Mouse (Mus musculus): ENCODE results near the gene Lrp5. TPM values are rescaled to one million over a fixed set of nuclear protein-coding genes. Genes with fewer than 3 reads are reported as not detected.

Lrp5 gene
- polyA plus RNA-seq, 1 experiment: 87.8 TPM

- Histone ChIP-seq H3K4me3 (replicated peaks; ENCODE audit: extremely low read depth, low read depth, low read length) (no peak overlapping the region), H3K4me1 (ENCODE audit: control insufficient read depth, insufficient read depth, low read length) (no peaks in the 10 kb centered on the region)
- WGBS: 96% methylated on average over 9 of the region's 9 CpGs
- DNase-seq: no peak
- no peak for TF ChIP-seq POLR2A (IDR thresholded peaks at IDR 0.05; ENCODE audit: borderline replicate concordance, extremely low read depth, low read depth, low read length)
- no peak for TF ChIP-seq CTCF (IDR thresholded peaks at IDR 0.05; ENCODE audit: insufficient read depth, low read length)
Measured at GRCm38 (mm10) chr19:3586026-3586425, 100.3 kb downstream of the Lrp5 start.

- no peak for TF ChIP-seq POLR2A (IDR thresholded peaks at IDR 0.05; ENCODE audit: borderline replicate concordance, extremely low read depth, low read depth, low read length)
- peak; percentile 70 for TF ChIP-seq CTCF (IDR thresholded peaks at IDR 0.05; ENCODE audit: insufficient read depth, low read length)
- no peak overlapping the region for H3K4me3 ChIP-seq (replicated peaks; ENCODE audit: extremely low read depth, low read depth, low read length)
- WGBS: 13% methylated on average over 7 of the region's 7 CpGs
- peaks cover 8% of the 10 kb centered on the region; the same call in 1 of the 2 replicates for H3K4me1 ChIP-seq (ENCODE audit: control insufficient read depth, insufficient read depth, low read length)
- peak; percentile 55 for DNase-seq
Measured at GRCm38 (mm10) chr19:3581326-3581725, 105.0 kb downstream of the Lrp5 start.

DNA sequence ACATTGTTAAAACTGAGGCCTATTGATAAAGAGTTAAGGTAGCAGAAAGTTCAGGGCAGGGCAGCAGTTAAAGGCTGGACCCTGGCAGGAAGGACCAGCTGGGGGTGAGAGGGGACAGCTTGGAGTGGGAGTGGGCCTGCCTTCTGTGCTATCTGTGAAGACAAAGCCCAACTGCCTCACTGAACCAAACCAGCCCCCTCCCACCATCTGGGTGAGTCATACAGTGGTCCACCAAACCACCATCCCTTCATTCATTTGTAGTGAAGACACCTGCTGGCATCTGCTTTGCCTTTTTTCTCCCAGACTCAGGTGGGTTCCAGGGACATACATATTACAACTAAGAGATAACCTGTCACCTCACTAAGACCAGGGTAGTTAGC lies 108.5 kb downstream of the Lrp5 start:
- TF ChIP-seq CTCF (IDR thresholded peaks at IDR 0.05; ENCODE audit: insufficient read depth, low read length) (no peak), POLR2A (IDR thresholded peaks at IDR 0.05; ENCODE audit: borderline replicate concordance, extremely low read depth, low read depth, low read length) (no peak)
- DNase-seq: no peak
- Histone ChIP-seq H3K4me3 (replicated peaks; ENCODE audit: extremely low read depth, low read depth, low read length) (no peak overlapping the region), H3K4me1 (ENCODE audit: control insufficient read depth, insufficient read depth, low read length) (peaks cover 18% of the 10 kb centered on the region)

DNA sequence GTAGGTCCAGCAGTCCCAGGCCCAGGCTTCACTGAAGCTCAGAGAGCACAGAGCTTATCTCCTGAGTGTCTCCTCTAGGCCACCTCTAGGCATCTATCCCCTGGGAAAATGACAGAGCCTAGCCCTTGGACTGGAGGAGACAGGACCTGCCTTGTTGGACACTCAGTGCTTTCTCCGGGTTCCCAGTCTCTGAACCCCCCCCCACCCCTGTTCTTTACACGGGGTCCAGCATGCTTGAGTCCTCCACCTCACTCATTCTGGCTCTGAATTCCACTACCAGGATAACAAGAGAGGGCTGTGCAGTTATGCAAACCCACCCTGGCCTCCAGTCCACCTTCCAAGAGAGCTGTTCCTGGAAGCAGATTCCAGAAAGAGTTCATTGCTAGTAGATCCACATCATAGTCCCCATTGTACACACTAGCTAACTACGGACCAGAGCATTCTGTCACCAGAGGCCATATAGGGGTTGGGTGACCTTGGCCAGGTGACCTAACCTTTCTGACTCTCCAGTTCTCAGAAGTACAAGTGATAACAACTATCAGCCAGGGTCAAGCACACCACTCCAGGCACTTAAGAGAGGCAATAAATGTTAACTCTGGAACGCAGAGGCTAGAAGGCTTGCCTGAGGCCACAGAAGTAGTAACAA lies 109.0 kb downstream of the Lrp5 start:
- TF ChIP-seq CTCF (IDR thresholded peaks at IDR 0.05; ENCODE audit: insufficient read depth, low read length) (no peak), POLR2A (IDR thresholded peaks at IDR 0.05; ENCODE audit: borderline replicate concordance, extremely low read depth, low read depth, low read length) (no peak)
- peaks cover 21% of the 10 kb centered on the region for H3K4me1 ChIP-seq (ENCODE audit: control insufficient read depth, insufficient read depth, low read length)
- no peak overlapping the region for H3K4me3 ChIP-seq (replicated peaks; ENCODE audit: extremely low read depth, low read depth, low read length)
- WGBS: 78% methylated on average over 4 of the region's 4 CpGs
- DNase-seq: peak; percentile 27

GRCm38 (mm10) chr19:3576451-3577264 lies 109.7 kb downstream of the Lrp5 start:
- 71% methylated on average over 5 of the region's 5 CpGs for WGBS
- no peak for DNase-seq
- no peak for TF ChIP-seq POLR2A (IDR thresholded peaks at IDR 0.05; ENCODE audit: borderline replicate concordance, extremely low read depth, low read depth, low read length)
- TF ChIP-seq CTCF (IDR thresholded peaks at IDR 0.05; ENCODE audit: insufficient read depth, low read length): no peak
- peaks cover 21% of the 10 kb centered on the region for H3K4me1 ChIP-seq (ENCODE audit: control insufficient read depth, insufficient read depth, low read length)
- H3K4me3 ChIP-seq (replicated peaks; ENCODE audit: extremely low read depth, low read depth, low read length): peak overlapping the region; percentile 22

GRCm38 (mm10) chr19:3575632-3576384 lies 110.6 kb downstream of the Lrp5 start, which contains the start of gene Ppp6r3:
Gene Ppp6r3, minus strand, starts transcription at chr19:3575749.
- TF ChIP-seq CTCF (IDR thresholded peaks at IDR 0.05; ENCODE audit: insufficient read depth, low read length) (no peak), POLR2A (IDR thresholded peaks at IDR 0.05; ENCODE audit: borderline replicate concordance, extremely low read depth, low read depth, low read length) (peak; percentile 94)
- H3K4me1 ChIP-seq (ENCODE audit: control insufficient read depth, insufficient read depth, low read length): peaks cover 21% of the 10 kb centered on the region
- WGBS: under 1% methylated on average over 51 of the region's 51 CpGs
- DNase-seq: peak; percentile 96
- H3K4me3 ChIP-seq (replicated peaks; ENCODE audit: extremely low read depth, low read depth, low read length): peak within 1 kb of the TSS; percentile 93

- no peak for DNase-seq
- Histone ChIP-seq H3K4me1 (ENCODE audit: control insufficient read depth, insufficient read depth, low read length) (peaks cover 21% of the 10 kb centered on the region), H3K4me3 (replicated peaks; ENCODE audit: extremely low read depth, low read depth, low read length) (peak overlapping the region; percentile 93)
- TF ChIP-seq CTCF (IDR thresholded peaks at IDR 0.05; ENCODE audit: insufficient read depth, low read length) (no peak), POLR2A (IDR thresholded peaks at IDR 0.05; ENCODE audit: borderline replicate concordance, extremely low read depth, low read depth, low read length) (no peak)
- WGBS: under 1% methylated on average over 35 of the region's 50 CpGs
Measured at GRCm38 (mm10) chr19:3575276-3575631, 111.1 kb downstream of the Lrp5 start.

DNA sequence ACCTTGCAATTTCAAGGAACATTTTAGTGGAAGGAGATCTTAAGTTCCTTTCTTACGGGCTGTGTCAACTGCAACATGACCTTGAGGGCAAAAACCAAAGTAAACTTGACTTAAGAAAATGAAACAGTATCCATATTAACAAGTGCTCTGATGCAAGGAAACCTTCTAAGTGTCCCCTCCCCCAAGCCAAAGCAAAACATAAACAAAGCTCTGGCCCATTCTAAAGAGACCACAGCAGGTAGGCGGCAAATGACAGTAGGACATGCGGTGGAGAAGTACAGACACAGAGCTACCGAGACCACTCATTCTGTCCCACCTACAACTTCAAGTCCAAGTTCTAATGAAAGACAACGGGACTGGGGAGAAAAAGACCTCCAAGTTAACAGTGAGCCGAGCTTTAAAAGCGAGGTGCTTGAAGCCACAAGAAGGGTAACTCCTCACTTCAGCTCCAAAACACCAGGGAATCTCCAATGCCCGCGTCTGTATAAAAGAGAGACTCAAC lies 111.7 kb downstream of the Lrp5 start:
- no peak for DNase-seq
- Histone ChIP-seq H3K4me1 (ENCODE audit: control insufficient read depth, insufficient read depth, low read length) (peaks cover 21% of the 10 kb centered on the region), H3K4me3 (replicated peaks; ENCODE audit: extremely low read depth, low read depth, low read length) (peak overlapping the region; percentile 93)
- 0% methylated on average over 9 of the region's 9 CpGs for WGBS
- TF ChIP-seq POLR2A (IDR thresholded peaks at IDR 0.05; ENCODE audit: borderline replicate concordance, extremely low read depth, low read depth, low read length) (no peak), CTCF (IDR thresholded peaks at IDR 0.05; ENCODE audit: insufficient read depth, low read length) (no peak)

- peak; percentile 42 for DNase-seq
- 8% methylated on average over 3 of the region's 3 CpGs for WGBS
- Histone ChIP-seq H3K4me3 (replicated peaks; ENCODE audit: extremely low read depth, low read depth, low read length) (no peak overlapping the region), H3K4me1 (ENCODE audit: control insufficient read depth, insufficient read depth, low read length) (peaks cover 42% of the 10 kb centered on the region)
- no peak for TF ChIP-seq POLR2A (IDR thresholded peaks at IDR 0.05; ENCODE audit: borderline replicate concordance, extremely low read depth, low read depth, low read length)
- no peak for TF ChIP-seq CTCF (IDR thresholded peaks at IDR 0.05; ENCODE audit: insufficient read depth, low read length)
Measured at GRCm38 (mm10) chr19:3564309-3564708, 122.1 kb downstream of the Lrp5 start.

All from lung, adult 2 months (tissue).